Mouse (Mus musculus) cerebellum, adult 2 months (tissue): ENCODE measurements at regions not wholly inside any gene's neighbourhood (a gene's known extent, or its start where the extent isn't known, plus 50 kb on each side); places are given as distances from the start of the nearest gene placed in this dataset.
"Not testable (repeated sequence)": the region's sequence is repeated elsewhere in the genome, so short reads cannot be mapped to it uniquely, and the experiment has no call there.

Experiments used
- CTCF ChIP-seq: fragments of 200-500 bp; IDR thresholded peaks from 2 replicates; pipeline ENCODE4 v1.5.1; 2011; ENCODE audit warnings: low read depth, mild to moderate bottlenecking, control low read depth, low read length, moderate library complexity, borderline replicate concordance; ENCODE audit not compliant: insufficient read depth
- POLR2A ChIP-seq: fragments of 200-500 bp; IDR thresholded peaks from 2 replicates; pipeline ENCODE4 v1.6.1; 2011; ENCODE audit warnings: low read length, control low read depth, borderline replicate concordance; ENCODE audit not compliant: insufficient read depth

DNA sequence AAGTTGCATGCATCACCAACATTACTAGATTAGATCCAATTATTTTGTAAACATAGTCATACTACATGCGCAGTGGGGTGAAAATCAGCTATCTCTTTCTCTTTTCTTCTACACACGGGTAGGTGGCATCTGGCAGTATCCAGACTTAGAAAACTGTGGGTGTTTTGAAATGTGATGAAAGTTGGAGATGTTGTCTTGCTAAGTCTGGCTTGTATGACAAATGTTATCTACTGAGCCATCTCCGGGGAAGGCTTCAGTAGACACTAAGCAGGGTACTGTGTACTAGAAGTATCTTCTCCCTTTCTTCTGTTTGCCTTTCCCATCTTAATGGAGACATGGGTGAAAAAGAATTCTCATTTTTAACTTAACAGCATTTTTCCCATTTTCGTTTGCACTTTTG is 220.0 kb upstream of the Ednrb start:
- not testable (repeated sequence) for TF ChIP-seq CTCF, POLR2A
